Mouse (Mus musculus): ENCODE results near the gene Hoxc12.

Hoxc12 gene

DNA sequence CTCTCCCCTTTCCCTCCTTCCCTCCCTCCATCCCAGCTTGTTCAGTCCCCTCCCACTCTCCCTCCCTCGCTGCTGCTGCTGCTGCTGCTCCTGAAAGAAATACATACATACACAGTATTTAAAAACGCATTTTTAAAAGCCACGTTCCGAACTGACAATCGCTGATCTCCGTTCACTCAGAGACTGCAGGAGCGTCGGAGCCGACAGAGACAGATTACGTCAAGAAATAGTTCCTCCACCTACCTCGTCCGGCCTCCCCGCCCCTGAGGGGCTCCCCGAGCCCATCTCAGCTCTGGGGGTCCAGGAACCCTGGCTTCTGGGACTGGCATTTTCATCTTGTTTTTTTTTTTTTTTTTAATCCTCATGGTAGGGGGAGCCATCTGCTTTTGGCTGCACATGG, 44.4 kb downstream of the Hoxc12 start:
- DNase-seq (ENCODE audit: low spot score): no peak

DNA sequence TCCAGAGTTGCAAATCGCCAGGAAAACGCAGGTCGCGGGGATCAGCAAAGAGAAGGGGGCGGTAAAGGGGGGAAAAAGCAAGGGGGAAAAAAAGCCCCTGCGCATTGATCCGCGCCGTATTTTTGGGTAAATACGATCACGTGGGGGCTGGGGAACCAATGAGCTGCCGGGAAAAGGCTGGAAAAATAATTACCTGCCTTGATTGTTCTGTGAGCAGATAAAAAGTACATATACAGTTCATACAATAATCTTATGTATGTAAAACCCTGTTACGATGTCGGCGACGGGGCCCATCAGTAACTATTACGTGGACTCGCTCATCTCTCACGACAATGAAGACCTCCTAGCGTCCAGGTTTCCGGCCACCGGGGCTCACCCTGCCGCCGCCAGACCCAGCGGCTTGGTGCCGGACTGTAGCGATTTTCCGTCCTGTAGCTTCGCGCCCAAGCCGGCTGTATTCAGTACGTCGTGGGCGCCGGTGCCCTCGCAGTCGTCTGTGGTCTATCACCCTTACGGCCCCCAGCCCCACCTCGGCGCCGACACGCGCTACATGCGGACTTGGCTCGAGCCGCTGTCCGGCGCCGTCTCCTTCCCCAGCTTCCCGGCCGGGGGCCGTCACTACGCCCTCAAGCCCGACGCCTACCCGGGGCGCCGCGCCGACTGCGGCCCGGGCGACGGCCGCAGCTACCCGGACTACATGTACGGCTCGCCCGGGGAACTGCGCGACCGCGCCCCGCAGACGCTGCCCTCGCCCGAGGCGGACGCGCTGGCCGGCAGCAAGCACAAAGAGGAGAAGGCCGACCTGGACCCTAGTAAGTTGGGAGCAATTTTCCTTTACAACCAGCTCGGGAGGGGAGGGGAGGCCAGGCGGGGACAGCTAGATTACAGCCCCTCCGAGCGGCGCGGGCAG, 45.1 kb downstream of the Hoxc12 start:
- DNase-seq (ENCODE audit: low spot score): no peak

- DNase-seq (ENCODE audit: low spot score): no peak
Observed at GRCm38 (mm10) chr15:102983716-102984115, 47.2 kb downstream of the Hoxc12 start.

GRCm38 (mm10) chr15:102984521-102984920, 48.0 kb downstream of the Hoxc12 start:
- no peak for DNase-seq (ENCODE audit: low spot score)

DNA sequence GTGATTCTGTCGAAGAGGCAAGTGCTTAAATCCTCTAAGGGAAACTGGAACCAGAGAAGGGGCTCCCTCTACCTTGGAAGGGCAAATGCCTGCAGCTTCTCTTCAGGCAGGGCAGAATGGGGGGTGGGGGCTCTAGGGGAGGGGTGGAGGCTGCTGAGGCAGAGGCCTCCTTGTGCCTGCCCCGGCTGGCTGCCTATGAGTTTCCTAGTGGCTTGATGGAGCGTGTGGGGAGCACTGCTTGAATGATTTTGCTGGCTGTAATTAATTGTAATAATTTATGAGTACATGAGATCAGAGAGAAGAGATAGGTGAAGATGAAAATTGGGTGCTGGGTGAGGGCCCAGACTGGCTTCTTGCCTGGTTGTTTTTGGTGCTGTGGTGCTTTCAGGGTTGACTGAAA, 48.4 kb downstream of the Hoxc12 start:
- DNase-seq (ENCODE audit: low spot score): no peak

- peak; percentile 72 for DNase-seq (ENCODE audit: low spot score)
Observed at GRCm38 (mm10) chr15:102987124-102987833, 50.7 kb downstream of the Hoxc12 start.

GRCm38 (mm10) chr15:102988078-102988477, 51.5 kb downstream of the Hoxc12 start:
- no peak for DNase-seq (ENCODE audit: low spot score)
